Mouse (Mus musculus) neutrophil, adult 5-6 weeks (primary cell): ENCODE results near the gene Vpreb3. TPM values are rescaled to one million over a fixed set of nuclear protein-coding genes. Genes with fewer than 3 reads are reported as not detected.

ENCODE experiments used
- total RNA-seq: library from RNA; stranded (forward); fragments of 200-1000 nt; gene quantifications from 2 replicates; pipeline ENCODE4 v1.2.3, GENCODE M21; 2017

Vpreb3 gene
- total RNA-seq, 1 experiment from 2014 or later: 76.5 TPM

Other genes starting within 250 kb of the Vpreb3 start
- gene Cabin1, start 178.7 kb upstream of the Vpreb3 start, total RNA-seq: 43.8 and 44.3 TPM in 2 replicates
- 16.6 and 25.1 TPM in 2 replicates for gene Ddt, start 169.6 kb upstream of the Vpreb3 start, total RNA-seq
- not detected in 2 replicates for gene Gm20441, start 162.1 kb upstream of the Vpreb3 start, total RNA-seq
- 0.37 TPM in 1 of 2 replicates, not detected in the other for gene Gstt3, start 161.6 kb upstream of the Vpreb3 start, total RNA-seq
- not detected in 2 replicates for gene Gstt1, start 144.5 kb upstream of the Vpreb3 start, total RNA-seq
- not detected in 2 replicates for gene Gstt4, start 120.5 kb upstream of the Vpreb3 start, total RNA-seq
- gene Gstt2, start 105.6 kb upstream of the Vpreb3 start, total RNA-seq: 9.1 and 16.6 TPM in 2 replicates
- 54.1 and 62.7 TPM in 2 replicates for gene Mif, start 82.8 kb upstream of the Vpreb3 start, total RNA-seq
- 1.2 and 2.0 TPM in 2 replicates for gene Derl3, start 49.6 kb upstream of the Vpreb3 start, total RNA-seq
- gene Smarcb1, start 21.4 kb upstream of the Vpreb3 start, total RNA-seq: 45.7 and 54.5 TPM in 2 replicates
- 66.8 and 75.6 TPM in 2 replicates for gene Chchd10, start 9.9 kb upstream of the Vpreb3 start, total RNA-seq
- 1.5 and 2.0 TPM in 2 replicates for gene Mmp11, start 6.6 kb upstream of the Vpreb3 start, total RNA-seq
- 0.81 TPM in 1 of 2 replicates, not detected in the other for gene Gm867, start 2.4 kb upstream of the Vpreb3 start, total RNA-seq
- 0.37 and 0.81 TPM in 2 replicates for gene Gm5134, start 11.5 kb downstream of the Vpreb3 start, total RNA-seq
- gene Zfp280b, start 89.6 kb downstream of the Vpreb3 start, total RNA-seq: 6.1 and 10.6 TPM in 2 replicates
- gene Slc5a4b, start 167.9 kb downstream of the Vpreb3 start, total RNA-seq: not detected in 2 replicates
- gene Slc5a4a, start 204.4 kb downstream of the Vpreb3 start, total RNA-seq: not detected in 2 replicates